Comparison of ENCODE assay signal across 8 mouse cellular contexts in genomic region chr12:78205915-78206570, GRCm38 (mm10). TPM values are rescaled to one million over a fixed set of nuclear protein-coding genes. Genes with fewer than 3 reads are reported as not detected.
A peak's percentile ranks its signal among the peaks of the same experiment; 100 is the strongest.
DNase-seq lines count a peak whose midpoint lies in the region; ATAC-seq and TF ChIP-seq lines count a peak whose summit lies in the region.

No protein-coding gene starts in this region.

- peak; percentile 72 for TF ChIP-seq CTCF in liver, embryonic 14.5 days (IDR thresholded peaks at IDR 0.05; ENCODE audit: low read depth)

- no peak overlapping the region for H3K27ac ChIP-seq in heart, embryonic 13.5 days (replicated peaks)
- H3K27ac ChIP-seq in kidney, embryonic 14.5 days (ENCODE audit: low read depth, low read length): no peak overlapping the region
- no peak overlapping the region for H3K27ac ChIP-seq in liver, embryonic 14.5 days

- no peaks in the 10 kb centered on the region for H3K36me3 ChIP-seq in heart, embryonic 13.5 days
- H3K36me3 ChIP-seq in kidney, embryonic 14.5 days (ENCODE audit: control insufficient read depth, insufficient read depth, low read length): no peaks in the 10 kb centered on the region
- H3K36me3 ChIP-seq in liver, embryonic 14.5 days (replicated peaks; ENCODE audit: control insufficient read depth, insufficient read depth, low read depth): no peaks in the 10 kb centered on the region

- 13% methylated on average over 5 of the region's 5 CpGs for WGBS in heart, embryonic 13.5 days
- 6% methylated on average over 5 of the region's 5 CpGs for WGBS in kidney, embryonic 14.5 days
- 7% methylated on average over 5 of the region's 5 CpGs for WGBS in liver, embryonic 14.5 days (ENCODE audit: insufficient replicate concordance)

- no peak for TF ChIP-seq EP300 in liver, embryonic 14.5 days (IDR thresholded peaks at IDR 0.05; ENCODE audit: low read depth)

- peaks cover 5% of the 10 kb centered on the region; the same call in 1 of the 2 replicates for H3K4me1 ChIP-seq in heart, embryonic 13.5 days
- no peaks in the 10 kb centered on the region for H3K4me1 ChIP-seq in kidney, embryonic 14.5 days (ENCODE audit: control insufficient read depth, insufficient read depth, low read length)
- 0 out of 4 replicates have a peak, but pooled peaks cover 0 to 2% of the 10 kb centered on the region in 2 experiments for H3K4me1 ChIP-seq in liver, embryonic 14.5 days (replicated peaks; ENCODE audit: control insufficient read depth in 2 of 2, insufficient read depth in 2 of 2, low read length in 1 of 2)

- peak overlapping the region; percentile 62; the same call in 1 of the 2 replicates for H3K9ac ChIP-seq in heart, embryonic 13.5 days
- no peak overlapping the region for H3K9ac ChIP-seq in kidney, embryonic 14.5 days (ENCODE audit: low read depth, low read length)
- no peak overlapping the region for H3K9ac ChIP-seq in liver, embryonic 14.5 days (replicated peaks)

- peak overlapping the region; percentile 20; the same call in 1 of the 2 replicates for H3K4me3 ChIP-seq in heart, embryonic 13.5 days
- H3K4me3 ChIP-seq in kidney, embryonic 14.5 days (ENCODE audit: low read length): no peak overlapping the region; the same call in 1 of the 2 replicates
- no peak overlapping the region for H3K4me3 ChIP-seq in liver, embryonic 14.5 days (ENCODE audit: insufficient read depth in 1 of 2, low read depth in 2 of 2, low read length in 2 of 2)

- ATAC-seq in heart, embryonic 13.5 days (ENCODE audit: extremely low read depth, insufficient number of reproducible peaks, low FRiP score, low TSS enrichment): no peak
- ATAC-seq in kidney, embryonic 14.5 days (ENCODE audit: low FRiP score, low TSS enrichment): peak; percentile 60; the same call in 1 of the 2 replicates
- ATAC-seq in liver, embryonic 14.5 days (ENCODE audit: insufficient read depth): 0 out of 2 replicates have a peak, but pooled peaks have one; percentile 56

- no peaks in the 10 kb centered on the region for H3K27me3 ChIP-seq in heart, embryonic 13.5 days (replicated peaks)
- H3K27me3 ChIP-seq in kidney, embryonic 14.5 days (ENCODE audit: control insufficient read depth, insufficient read depth, low read length): no peaks in the 10 kb centered on the region
- no peaks in the 10 kb centered on the region for H3K27me3 ChIP-seq in liver, embryonic 14.5 days (ENCODE audit: control insufficient read depth, insufficient read depth, low read length)

- DNase-seq in CD4-positive helper T cell, adult 2 months (ENCODE audit: low read depth, low spot score): peak; percentile 48
- DNase-seq in adrenal gland, adult 2 months: peak; percentile 52
- peak; percentile 48 for DNase-seq in embryo, embryonic 9.5 days (ENCODE audit: extremely low spot score)
- DNase-seq in liver, embryonic 14.5 days (ENCODE audit: low read depth in 3 of 3, low spot score in 3 of 3): peak; percentile 38 to 47 (median 45)
- peak; percentile 23 to 48 for DNase-seq in natural killer cell, adult 2 months (ENCODE audit: low spot score in 2 of 2)
- DNase-seq in telencephalon, adult 2 months (ENCODE audit: low read depth, low spot score): peak; percentile 56

- H3K9me3 ChIP-seq in heart, embryonic 13.5 days: no peaks in the 10 kb centered on the region
- H3K9me3 ChIP-seq in kidney, embryonic 14.5 days (ENCODE audit: control insufficient read depth, low read length): no peaks in the 10 kb centered on the region
- no peaks in the 10 kb centered on the region for H3K9me3 ChIP-seq in liver, embryonic 14.5 days (ENCODE audit: control insufficient read depth, low read length)

- peak overlapping the region; percentile 53 for H3K4me2 ChIP-seq in heart, embryonic 13.5 days
- peak overlapping the region; percentile 27; the same call in 1 of the 2 replicates for H3K4me2 ChIP-seq in kidney, embryonic 14.5 days (replicated peaks; ENCODE audit: low read depth, low read length)
- H3K4me2 ChIP-seq in liver, embryonic 14.5 days (ENCODE audit: low read depth): peak overlapping the region; percentile 47

RNA-seq across cellular contexts. Expression of gene Gm6657, which starts 12.0 kb away (rescaled TPM):
- not detected for total RNA-seq in adrenal gland, adult 2 months (2021)
- polyA plus RNA-seq in adrenal gland, adult 2 months (2012; rRNA removed): not detected in 2 replicates
- not detected in 2 replicates for polyA plus RNA-seq in heart, embryonic 13.5 days (2015; fragmentation: Nextera tagmentation; extraction: Ambion mirVana)
- not detected in 2 replicates for polyA plus RNA-seq in kidney, embryonic 14.5 days (2014; fragmentation: Nextera tagmentation; extraction: Ambion mirVana)
- not detected in 2 replicates for polyA plus RNA-seq in liver, embryonic 14.5 days (2012; rRNA removed)
- polyA plus RNA-seq in liver, embryonic 14.5 days (2014; fragmentation: Nextera tagmentation; extraction: Ambion mirVana): not detected in 2 replicates

RNA-seq across cellular contexts. Expression of gene Gphn, which starts 20.1 kb away (rescaled TPM):
- total RNA-seq in adrenal gland, adult 2 months (2021): 10 to 100 TPM; 28.1 to 30.4 TPM
- 22.8 and 30.6 TPM in 2 replicates for polyA plus RNA-seq in adrenal gland, adult 2 months (2012; rRNA removed)
- 10.2 and 11.6 TPM in 2 replicates for polyA plus RNA-seq in heart, embryonic 13.5 days (2015; fragmentation: Nextera tagmentation; extraction: Ambion mirVana)
- 14.9 and 17.8 TPM in 2 replicates for polyA plus RNA-seq in kidney, embryonic 14.5 days (2014; fragmentation: Nextera tagmentation; extraction: Ambion mirVana)
- polyA plus RNA-seq in liver, embryonic 14.5 days (2012; rRNA removed): 3.2 and 4.7 TPM in 2 replicates
- 4.7 and 5.8 TPM in 2 replicates for polyA plus RNA-seq in liver, embryonic 14.5 days (2014; fragmentation: Nextera tagmentation; extraction: Ambion mirVana)
